Mouse (Mus musculus) thymus, postnatal 36 days (tissue): ENCODE results near the gene Pianp.

Experiments
- DNase-seq, 2 experiments: peaks; one replicate each; pipeline ENCODE4 v3.0.0; 2022; ENCODE audit warnings: mixed read lengths in 2 of 2

The Pianp gene

DNA sequence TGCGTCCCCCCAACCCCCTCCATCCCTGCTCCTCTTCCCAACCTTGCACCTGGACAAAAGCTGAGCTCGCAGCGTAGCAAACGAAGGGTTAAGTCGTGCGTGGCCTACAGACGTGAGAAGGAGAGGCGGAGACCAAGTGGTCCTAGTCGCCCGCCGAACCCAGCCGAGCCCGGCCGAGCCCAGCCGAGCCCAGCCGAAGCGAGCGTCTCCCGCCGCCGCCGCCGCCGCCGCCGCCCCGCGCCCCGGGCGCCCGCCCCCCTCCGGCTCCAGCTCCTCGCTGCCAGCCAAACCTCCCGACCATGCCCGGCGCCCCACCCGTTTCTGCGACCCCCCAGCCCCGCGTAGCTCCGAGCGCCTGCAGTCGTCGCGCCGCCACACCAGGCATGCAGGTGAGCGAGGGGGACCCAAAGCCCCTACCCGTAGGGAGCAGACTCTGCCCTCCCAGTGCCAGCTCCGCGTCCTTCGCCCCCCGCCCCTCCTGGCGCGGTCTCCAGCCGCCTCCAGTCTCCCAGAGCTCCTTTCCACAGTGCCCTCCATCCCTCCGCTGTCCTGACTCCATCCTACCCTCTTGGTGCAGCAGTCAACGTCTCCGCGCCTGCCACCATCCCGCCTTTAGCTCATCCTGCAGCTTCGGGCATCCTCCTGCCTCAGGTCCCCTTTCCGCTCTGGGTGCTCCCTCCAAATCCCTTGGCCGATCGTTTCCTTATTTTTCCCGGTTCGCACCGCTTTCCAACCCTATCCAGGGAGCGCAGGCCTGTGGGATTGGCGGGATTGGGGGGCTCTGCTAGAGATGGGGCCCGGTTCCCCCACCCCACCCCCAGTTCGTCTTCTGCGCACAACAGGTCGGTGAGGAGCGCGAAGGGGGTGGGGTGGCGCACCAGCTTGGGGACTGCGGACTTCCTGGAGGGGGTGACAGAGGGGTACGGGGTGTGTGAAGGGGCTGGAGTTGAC, at the start of gene Pianp:
TSS of gene Pianp (plus strand) at position 144 of the 951 bp plus-strand sequence.
- DNase-seq = peak; percentile 80 to 83

GRCm38 (mm10) chr6:124953991-124954715, 42.3 kb upstream of the Pianp start:
- DNase-seq = no peak

DNA sequence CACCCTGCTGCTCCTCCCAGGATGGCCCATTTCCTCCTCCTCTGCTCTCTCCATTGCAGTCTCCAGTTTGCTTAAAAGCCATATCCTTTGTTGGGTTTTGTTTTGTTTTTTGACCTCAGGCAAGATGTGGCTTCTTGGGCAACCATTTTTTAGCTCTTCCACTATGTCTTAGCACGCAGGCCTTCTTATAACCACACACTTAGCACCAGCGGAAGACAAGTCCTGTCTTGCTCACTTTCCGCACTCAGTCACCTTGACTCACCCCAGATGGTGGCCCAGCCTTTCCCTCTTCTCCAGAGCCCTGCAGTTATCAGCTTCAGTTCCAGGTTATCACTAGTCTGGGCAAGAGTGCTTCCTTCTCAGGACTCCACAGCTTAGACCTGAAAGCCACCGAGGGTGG, 41.3 kb upstream of the Pianp start:
- no peak for DNase-seq

DNA sequence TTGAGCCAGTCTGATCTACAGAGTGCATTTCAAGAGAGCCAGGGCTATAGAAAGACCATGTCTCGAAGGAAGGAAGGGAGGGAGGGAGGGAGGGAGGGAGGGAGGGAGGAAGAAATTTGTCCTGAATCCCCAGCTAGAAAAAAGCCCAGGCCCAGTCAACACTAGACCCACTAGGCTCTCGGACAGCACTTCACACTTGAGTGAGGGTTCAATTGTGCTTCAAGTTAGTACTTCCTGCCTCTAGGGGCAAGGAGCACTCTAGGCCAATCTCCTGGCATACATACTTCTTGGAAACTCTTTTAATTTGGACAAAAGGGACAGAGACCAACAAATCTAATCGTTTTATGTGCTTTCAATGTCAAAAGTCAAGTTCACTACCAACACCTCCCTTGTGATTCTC, 38.4 kb upstream of the Pianp start:
- DNase-seq = no peak

DNA sequence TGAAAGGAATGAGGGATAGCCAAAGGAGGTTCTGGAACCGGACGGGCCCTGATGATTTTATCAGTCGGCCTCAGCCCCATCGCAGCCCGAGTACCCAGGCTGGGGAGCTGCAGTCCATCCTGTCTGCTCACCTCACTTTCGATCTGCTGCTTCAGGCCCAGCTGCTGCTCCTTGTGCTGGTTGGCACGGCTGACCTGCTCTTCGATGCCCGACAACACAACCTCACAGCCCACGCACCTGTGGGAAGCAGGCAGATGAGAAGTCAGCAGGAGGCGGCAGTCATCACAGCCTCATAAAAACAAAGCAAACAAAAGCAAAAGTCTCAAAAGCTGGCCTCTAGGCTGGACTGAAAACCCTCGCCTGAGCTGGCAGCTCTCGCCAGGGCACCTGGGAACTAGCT, 36.5 kb upstream of the Pianp start:
- DNase-seq = no peak

GRCm38 (mm10) chr6:124961021-124961420, 35.5 kb upstream of the Pianp start:
- DNase-seq = no peak

DNA sequence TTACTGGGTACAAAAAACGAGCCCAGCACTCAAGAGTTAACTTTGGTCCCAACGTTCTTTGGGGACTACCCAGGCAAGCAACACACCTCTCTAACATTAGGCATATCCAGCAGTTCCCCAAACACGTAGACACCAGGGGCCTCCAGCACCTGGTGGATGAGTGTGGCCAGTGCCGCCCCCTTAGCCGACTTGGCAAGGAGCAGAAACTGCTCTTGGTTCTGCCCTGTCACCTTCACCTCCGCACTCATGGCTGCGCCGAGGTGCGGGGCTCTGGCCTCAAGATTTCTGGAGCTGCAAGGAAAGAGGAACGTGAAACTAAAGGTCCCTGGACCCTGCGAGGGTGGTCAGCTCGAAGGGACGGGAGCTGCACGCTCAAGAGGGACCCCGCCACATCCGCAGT, 31.9 kb upstream of the Pianp start:
- DNase-seq = peak in 1 of 2 experiments; percentile 8

DNA sequence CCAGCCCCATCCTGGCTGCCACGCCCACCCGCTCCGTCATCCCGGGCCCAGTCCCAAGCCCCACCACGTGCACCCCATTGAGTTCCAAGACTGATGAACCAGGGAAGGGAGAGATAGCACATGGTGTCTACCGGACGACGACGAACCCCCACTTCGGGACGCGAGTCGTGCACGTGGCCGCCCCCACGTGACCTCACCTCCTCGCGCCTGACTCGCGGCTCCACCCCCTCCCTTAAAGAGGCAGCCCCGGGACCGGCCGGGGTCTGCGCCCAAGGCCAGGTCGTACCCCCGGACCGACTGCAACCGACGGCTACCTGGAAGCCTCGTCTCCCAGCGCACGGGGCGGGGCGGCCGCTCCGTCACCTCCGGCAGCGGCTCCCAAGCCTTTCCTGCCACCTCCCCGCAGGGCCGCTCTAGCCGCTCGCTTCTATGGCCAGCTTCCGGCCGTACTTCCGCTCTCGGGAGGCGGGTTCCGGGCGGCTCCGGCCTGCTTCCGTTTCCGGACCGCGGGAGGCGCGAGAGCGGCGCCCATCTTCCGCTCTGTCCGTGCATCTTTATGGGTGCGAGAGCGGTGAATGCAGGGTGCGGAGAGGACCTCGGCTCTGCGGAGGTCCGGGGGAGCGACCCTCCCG, 31.3 kb upstream of the Pianp start, which contains the start of gene Cops7a:
TSS of gene Cops7a (minus strand) at position 451 of the 632 bp plus-strand sequence.
- DNase-seq = peak; percentile 96 to 97

DNA sequence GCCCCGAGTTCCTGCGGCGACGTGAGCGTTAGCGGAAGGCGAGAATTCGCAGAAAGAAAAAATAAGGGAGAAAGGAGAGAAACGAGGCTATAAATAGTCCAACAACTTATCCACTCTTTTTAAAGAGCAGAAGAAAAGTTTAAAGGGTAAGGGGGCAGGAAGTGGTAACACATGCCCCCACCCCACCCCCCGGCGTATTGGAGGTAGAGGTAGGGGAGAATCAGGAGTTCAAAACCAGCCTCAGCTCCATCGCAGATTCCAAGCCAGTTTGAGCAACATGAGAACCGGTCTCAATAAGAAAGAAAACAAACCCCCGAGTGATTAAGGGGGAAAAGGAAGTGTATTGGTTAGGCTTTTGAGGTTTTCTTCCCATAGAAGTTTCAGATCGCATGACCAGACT, 30.7 kb upstream of the Pianp start:
- DNase-seq = no peak

- DNase-seq = peak; percentile 15 to 27
Observed at GRCm38 (mm10) chr6:124966466-124967118, 29.9 kb upstream of the Pianp start.

- peak; percentile 49 to 50 for DNase-seq
Observed at GRCm38 (mm10) chr6:124967766-124968165, 28.7 kb upstream of the Pianp start.

DNA sequence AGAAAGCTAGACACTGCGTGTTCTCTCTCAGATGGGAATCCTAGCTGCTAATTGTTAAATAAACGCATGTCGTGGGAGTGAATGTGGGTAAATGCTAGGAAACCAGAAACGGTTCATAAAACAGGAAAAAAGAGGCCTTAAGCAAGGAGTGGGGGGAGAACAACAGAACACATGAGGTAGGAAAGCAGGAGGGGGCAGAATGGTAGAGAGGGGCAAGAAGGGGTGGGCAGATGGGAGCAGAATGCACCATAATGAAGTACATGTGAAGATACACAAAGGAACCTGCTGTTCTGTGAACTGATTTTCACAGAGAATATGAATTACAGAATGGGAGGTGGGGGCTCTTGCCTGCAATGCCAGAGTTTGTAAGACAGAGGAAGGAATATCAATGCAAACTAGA, 4.3 kb upstream of the Pianp start:
- DNase-seq = no peak

- DNase-seq = no peak
Observed at GRCm38 (mm10) chr6:124993365-124993764, 3.1 kb upstream of the Pianp start.

DNA sequence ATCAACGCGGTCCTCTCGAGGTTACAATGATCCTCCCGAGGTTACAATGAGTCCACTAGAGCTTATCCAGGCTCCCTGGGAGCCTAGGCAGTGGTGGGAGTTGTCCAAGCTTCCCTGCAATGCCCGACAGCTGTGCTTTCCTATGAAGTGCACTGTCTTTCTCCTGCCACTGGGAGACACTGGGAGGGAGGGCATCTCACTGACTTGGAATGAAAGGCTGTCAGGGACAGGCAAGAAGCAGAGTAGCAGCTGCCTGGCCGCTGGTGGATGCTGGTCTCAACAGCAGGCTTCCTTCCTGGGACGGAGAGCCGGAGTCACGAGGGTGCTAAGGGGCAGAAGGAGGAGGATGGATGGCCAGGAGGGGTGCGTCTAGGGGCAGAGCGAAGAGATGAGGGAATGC, 2.6 kb upstream of the Pianp start:
- no peak for DNase-seq

- DNase-seq = no peak
Observed at GRCm38 (mm10) chr6:124995246-124995645, 1.2 kb upstream of the Pianp start.

DNA sequence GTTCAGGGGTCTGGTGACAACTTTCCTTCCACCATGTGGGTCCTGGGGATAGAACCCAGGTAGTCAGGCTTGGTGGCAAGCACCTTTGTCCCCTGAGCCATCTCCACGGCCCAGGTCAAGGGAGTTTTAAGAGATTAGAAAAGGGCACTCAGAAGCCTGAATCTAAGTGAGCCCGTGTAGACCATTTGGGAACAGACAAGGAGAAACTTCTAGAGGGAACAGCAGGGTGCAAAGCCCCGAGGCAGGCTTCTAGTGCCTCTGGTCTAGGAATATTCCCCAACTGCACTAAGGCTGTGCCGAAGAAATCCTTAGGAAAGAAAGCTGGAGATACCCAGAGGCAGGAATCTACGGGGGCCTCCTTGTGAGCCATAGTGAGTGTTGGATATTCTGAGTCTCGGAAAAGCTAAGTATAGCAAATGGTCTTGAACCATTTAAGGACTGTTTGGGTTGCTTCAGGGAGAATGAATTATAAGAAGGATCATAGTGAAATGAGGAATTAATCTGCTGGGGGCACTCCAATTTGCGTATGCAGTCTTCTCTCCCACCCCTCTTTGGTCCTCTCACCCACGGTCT, 577 bp upstream of the Pianp start:
- no peak for DNase-seq

- DNase-seq = no peak
Observed at GRCm38 (mm10) chr6:124998066-124998465, 1.6 kb downstream of the Pianp start.

DNA sequence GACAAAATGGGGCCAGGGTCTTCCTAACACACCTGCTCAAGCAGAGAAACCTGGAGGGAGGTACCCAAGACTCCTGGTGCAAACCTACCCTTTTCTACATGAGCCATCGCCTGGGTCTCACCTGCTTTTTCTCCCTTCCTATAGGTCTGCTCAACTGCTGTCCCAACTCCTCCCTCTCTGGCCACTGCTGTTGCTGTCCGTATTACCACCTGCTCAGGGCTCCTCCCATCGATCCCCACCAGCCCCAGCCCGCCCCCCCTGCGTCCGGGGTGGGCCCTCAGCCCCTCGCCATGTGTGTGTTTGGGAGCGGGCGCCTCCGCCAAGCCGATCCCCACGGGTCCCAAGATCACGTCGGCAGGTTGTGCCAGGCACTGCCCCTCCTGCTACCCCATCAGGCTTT, 2.6 kb downstream of the Pianp start:
- DNase-seq = no peak

GRCm38 (mm10) chr6:124999546-124999945, 3.1 kb downstream of the Pianp start:
- no peak for DNase-seq

DNA sequence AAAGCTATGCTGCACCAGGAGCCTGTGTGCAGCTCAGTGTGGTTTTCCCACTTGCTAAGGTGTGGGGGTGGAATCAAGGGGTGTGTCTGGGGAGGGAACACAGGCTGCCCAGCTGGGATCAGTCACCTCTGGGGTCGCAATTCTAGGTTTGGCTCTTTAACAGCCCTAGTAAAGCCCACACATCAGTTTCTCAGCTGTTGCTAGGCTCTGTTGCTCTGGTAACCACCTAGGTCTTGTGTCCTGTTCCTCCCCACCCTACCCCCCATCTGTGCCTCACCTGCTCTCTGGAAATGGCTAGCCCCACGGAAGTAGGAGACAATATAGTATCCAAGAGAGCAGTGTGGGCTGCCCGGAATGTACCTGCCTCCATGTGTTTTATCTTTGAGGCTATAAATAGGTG, 7.2 kb downstream of the Pianp start:
- no peak for DNase-seq

GRCm38 (mm10) chr6:125005086-125005485, 8.6 kb downstream of the Pianp start:
- DNase-seq = no peak

GRCm38 (mm10) chr6:125008060-125008459, 11.6 kb downstream of the Pianp start:
- DNase-seq = no peak
